Mouse (Mus musculus) liver, postnatal 0 days (tissue): ENCODE measurements around the gene Sos2.

Experiments used
- CTCF ChIP-seq: sonication (generic); IDR thresholded peaks from 2 replicates; pipeline ENCODE4 v1.5.1; 2016; ENCODE audit warnings: antibody characterized with exemption, low read depth
- EP300 ChIP-seq: IDR thresholded peaks from 2 replicates; pipeline ENCODE4 v1.6.1; 2016; ENCODE audit warnings: antibody characterized with exemption, low read depth, mild to moderate bottlenecking

GRCm38 (mm10) chr12:69704799-69705458 is 23.3 kb upstream of the Sos2 start:
- TF ChIP-seq CTCF (no peak), EP300 (no peak)
